Mouse (Mus musculus) bone marrow macrophage, adult 2 months (primary cell): ENCODE measurements around the gene Lmo7.

Experiments
- CTCF ChIP-seq: IDR thresholded peaks from 2 replicates; pipeline ENCODE4 v1.5.1; 2012; ENCODE audit warnings: low read depth, mild to moderate bottlenecking, low read length, moderate library complexity
- POLR2A ChIP-seq: IDR thresholded peaks from 2 replicates; pipeline ENCODE4 v1.6.1; 2012; ENCODE audit warnings: mild to moderate bottlenecking, low read depth, low read length, borderline replicate concordance

- TF ChIP-seq CTCF (no peak), POLR2A (no peak)
These were observed 47.4 kb downstream of the Lmo7 start for GRCm38 (mm10) chr14:101777129-101777493.
